Mouse (Mus musculus): ENCODE measurements around the gene Gm49387. TPM values are rescaled to one million over a fixed set of nuclear protein-coding genes. Genes with fewer than 3 reads are reported as not detected.

Gene Gm49387
- polyA plus RNA-seq, 1 experiment from 2014 or later = 0.52 TPM

DNA sequence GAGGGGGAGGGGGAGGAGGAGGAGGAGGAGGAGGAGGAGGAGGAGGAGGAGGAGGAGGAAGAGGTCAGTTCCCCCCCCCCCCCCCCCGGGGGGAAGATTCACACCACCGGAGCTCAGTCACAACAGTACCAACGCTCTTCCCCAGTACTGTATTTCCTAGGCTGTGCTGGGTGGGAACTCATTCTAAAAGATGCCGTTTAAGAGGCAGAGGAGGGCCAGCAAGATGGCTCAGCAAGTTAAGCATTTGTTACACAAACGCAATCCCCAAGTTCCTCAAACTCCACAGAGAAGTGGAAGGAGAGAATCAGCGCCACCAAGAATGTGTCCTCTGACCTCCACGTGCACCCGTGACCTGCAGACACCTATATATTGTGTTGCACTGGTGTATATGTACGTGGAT lies 57.6 kb downstream of the Gm49387 start:
- Histone ChIP-seq H3K9ac (ENCODE audit: low read length) (no peak overlapping the region), H3K9me3 (ENCODE audit: control insufficient read depth, low read length) (no peaks in the 10 kb centered on the region), H3K4me1 (replicated peaks; ENCODE audit: control insufficient read depth, insufficient read depth) (no peaks in the 10 kb centered on the region), H3K27me3 (ENCODE audit: control insufficient read depth, insufficient read depth, low read length) (no peaks in the 10 kb centered on the region), H3K27ac (replicated peaks) (no peak overlapping the region), H3K4me2 (replicated peaks; ENCODE audit: low read depth) (no peak overlapping the region), H3K4me3 (ENCODE audit: low read depth, low read length) (no peak overlapping the region), H3K36me3 (ENCODE audit: control insufficient read depth, insufficient read depth, low read length) (no peaks in the 10 kb centered on the region)
- WGBS = 84% methylated on average over 7 of the region's 9 CpGs
- no peak for DNase-seq (ENCODE audit: low spot score)
- ATAC-seq (ENCODE audit: low FRiP score, low TSS enrichment) = no peak
- TF ChIP-seq EP300 (optimal IDR thresholded peaks at IDR 0.05) (no peak), CTCF (IDR thresholded peaks at IDR 0.05; ENCODE audit: low read depth) (no peak)

DNA sequence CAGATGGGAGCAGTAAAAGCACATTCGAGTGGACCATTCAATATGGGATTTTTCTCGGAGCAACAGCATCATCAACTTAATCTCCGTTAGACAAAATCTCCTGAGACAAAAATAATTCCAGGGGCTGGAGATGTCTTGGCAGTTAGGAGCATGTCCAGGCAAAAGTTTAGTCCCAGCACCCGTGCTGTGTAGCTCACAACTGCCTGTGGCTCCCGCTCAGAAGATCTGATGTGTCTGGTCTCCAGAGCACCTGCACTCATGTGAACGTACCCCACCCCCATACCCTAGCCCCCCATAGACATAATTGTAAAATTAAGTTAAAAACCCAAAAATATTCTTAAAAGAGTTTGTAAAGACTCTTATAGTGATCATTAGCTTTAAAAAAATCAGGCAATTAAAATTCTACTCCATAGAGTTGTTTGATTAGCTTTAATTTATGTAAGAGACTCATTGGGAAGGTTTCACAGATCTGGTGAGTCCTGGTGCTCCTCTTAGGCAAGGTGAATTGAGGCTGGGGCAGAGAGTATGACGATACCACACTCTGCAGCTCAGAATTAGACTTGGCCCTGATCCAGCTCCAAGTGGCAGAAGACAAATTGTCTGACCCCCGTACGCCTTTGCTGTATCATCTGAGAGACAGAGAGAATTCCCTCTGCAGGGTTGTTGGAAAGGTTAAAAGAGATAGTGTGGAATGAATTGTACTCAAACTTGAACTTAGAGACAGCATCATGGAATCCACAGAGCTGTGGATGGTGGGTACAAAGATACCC lies 62.5 kb downstream of the Gm49387 start:
- ATAC-seq (ENCODE audit: low FRiP score, low TSS enrichment) = no peak

DNA sequence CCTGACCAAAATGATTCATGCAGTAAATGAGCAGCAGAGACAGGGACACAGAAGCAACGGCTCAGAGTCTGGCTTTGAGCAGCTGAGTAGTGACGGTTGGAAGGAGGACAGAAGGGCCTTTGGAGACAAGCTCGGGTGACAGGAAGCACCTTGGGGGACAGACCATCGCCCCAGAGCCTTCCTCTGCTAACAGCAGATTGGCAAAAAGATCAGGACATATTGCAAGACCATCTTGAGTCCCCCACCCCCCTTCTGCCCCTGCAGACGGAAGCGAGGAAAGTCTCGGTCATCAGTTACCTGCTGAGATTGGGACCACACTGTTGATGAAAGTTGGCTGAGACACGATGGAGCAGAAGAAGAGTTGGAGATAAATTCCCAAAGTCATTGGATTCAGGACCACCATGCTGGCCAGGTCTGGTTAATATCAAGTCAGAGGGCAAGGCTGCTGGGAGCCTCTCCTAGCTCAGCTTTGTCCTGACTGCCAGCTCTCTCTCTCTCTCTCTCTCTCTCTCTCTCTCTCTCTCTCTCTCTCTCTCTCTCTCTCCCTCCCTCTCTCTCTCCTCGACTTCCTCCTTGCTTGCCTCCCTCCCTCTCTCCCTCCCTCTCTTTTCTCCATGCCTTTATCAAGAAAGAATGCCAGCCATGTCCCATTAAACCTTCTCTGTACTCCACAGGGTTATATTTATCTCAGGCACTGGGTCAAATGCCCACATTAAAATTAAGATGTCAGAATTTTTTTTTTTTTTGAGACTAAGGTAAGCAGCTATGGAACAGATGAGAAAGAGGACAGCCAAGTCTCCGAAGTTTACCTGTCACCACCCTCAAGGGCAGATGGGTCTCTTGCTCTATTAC lies 63.6 kb downstream of the Gm49387 start:
- H3K27ac ChIP-seq (replicated peaks) = no peak overlapping the region
- 0 out of 2 replicates have a peak overlapping the region, but pooled peaks have one; percentile 5 for H3K4me2 ChIP-seq (replicated peaks; ENCODE audit: low read depth)
- no peak for ATAC-seq (ENCODE audit: low FRiP score, low TSS enrichment)
- H3K4me3 ChIP-seq (ENCODE audit: low read depth, low read length) = no peak overlapping the region
- 44% methylated on average over 10 of the region's 10 CpGs for WGBS
- no peaks in the 10 kb centered on the region for H3K27me3 ChIP-seq (ENCODE audit: control insufficient read depth, insufficient read depth, low read length)
- H3K36me3 ChIP-seq (ENCODE audit: control insufficient read depth, insufficient read depth, low read length) = no peaks in the 10 kb centered on the region
- TF ChIP-seq CTCF (IDR thresholded peaks at IDR 0.05; ENCODE audit: low read depth) (no peak), EP300 (optimal IDR thresholded peaks at IDR 0.05) (no peak)
- no peak overlapping the region for H3K9ac ChIP-seq (ENCODE audit: low read length)
- H3K9me3 ChIP-seq (ENCODE audit: control insufficient read depth, low read length) = no peaks in the 10 kb centered on the region
- no peak for DNase-seq (ENCODE audit: low spot score)
- H3K4me1 ChIP-seq (replicated peaks; ENCODE audit: control insufficient read depth, insufficient read depth) = no peaks in the 10 kb centered on the region

More for the DNA sequence above, 62.5 kb downstream of the Gm49387 start:
- Histone ChIP-seq H3K36me3 (ENCODE audit: control insufficient read depth, insufficient read depth, low read length) (no peaks in the 10 kb centered on the region), H3K4me1 (replicated peaks; ENCODE audit: control insufficient read depth, insufficient read depth) (no peaks in the 10 kb centered on the region), H3K4me3 (ENCODE audit: low read depth, low read length) (no peak overlapping the region), H3K4me2 (replicated peaks; ENCODE audit: low read depth) (no peak overlapping the region), H3K27ac (replicated peaks) (no peak overlapping the region), H3K27me3 (ENCODE audit: control insufficient read depth, insufficient read depth, low read length) (no peaks in the 10 kb centered on the region), H3K9me3 (ENCODE audit: control insufficient read depth, low read length) (no peaks in the 10 kb centered on the region), H3K9ac (ENCODE audit: low read length) (no peak overlapping the region)
- no peak for TF ChIP-seq CTCF (IDR thresholded peaks at IDR 0.05; ENCODE audit: low read depth)
- no peak for TF ChIP-seq EP300 (optimal IDR thresholded peaks at IDR 0.05)
- DNase-seq (ENCODE audit: low spot score) = no peak
- WGBS = 39% methylated on average over 9 of the region's 9 CpGs

DNA sequence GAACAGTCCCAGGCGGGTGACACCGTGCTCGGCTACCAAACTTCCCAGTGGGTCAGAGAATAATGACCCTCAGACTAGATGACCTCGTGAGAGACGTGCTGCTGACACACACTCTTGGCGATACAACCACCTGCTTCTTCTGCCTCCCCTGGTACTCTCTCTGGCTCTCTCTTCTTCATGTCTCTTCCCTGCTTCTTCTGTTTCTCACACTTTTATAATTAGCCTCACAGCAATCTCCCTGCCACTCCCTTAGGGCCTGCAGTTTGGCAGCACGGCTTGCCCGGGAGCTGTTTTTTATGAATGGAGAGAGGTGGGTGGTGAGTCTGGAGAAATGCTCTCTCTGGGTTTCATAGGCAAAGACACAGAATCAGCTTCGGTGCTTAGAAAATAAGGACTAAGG lies 64.8 kb downstream of the Gm49387 start:
- no peak for TF ChIP-seq CTCF (IDR thresholded peaks at IDR 0.05; ENCODE audit: low read depth)
- TF ChIP-seq EP300 (optimal IDR thresholded peaks at IDR 0.05) = no peak
- Histone ChIP-seq H3K4me3 (ENCODE audit: low read depth, low read length) (no peak overlapping the region), H3K27me3 (ENCODE audit: control insufficient read depth, insufficient read depth, low read length) (no peaks in the 10 kb centered on the region), H3K9me3 (ENCODE audit: control insufficient read depth, low read length) (no peaks in the 10 kb centered on the region), H3K4me1 (replicated peaks; ENCODE audit: control insufficient read depth, insufficient read depth) (no peaks in the 10 kb centered on the region), H3K27ac (replicated peaks) (no peak overlapping the region), H3K4me2 (replicated peaks; ENCODE audit: low read depth) (no peak overlapping the region), H3K36me3 (ENCODE audit: control insufficient read depth, insufficient read depth, low read length) (no peaks in the 10 kb centered on the region), H3K9ac (ENCODE audit: low read length) (no peak overlapping the region)
- DNase-seq (ENCODE audit: low spot score) = no peak
- 78% methylated on average over 9 of the region's 9 CpGs for WGBS
- ATAC-seq (ENCODE audit: low FRiP score, low TSS enrichment) = no peak

DNA sequence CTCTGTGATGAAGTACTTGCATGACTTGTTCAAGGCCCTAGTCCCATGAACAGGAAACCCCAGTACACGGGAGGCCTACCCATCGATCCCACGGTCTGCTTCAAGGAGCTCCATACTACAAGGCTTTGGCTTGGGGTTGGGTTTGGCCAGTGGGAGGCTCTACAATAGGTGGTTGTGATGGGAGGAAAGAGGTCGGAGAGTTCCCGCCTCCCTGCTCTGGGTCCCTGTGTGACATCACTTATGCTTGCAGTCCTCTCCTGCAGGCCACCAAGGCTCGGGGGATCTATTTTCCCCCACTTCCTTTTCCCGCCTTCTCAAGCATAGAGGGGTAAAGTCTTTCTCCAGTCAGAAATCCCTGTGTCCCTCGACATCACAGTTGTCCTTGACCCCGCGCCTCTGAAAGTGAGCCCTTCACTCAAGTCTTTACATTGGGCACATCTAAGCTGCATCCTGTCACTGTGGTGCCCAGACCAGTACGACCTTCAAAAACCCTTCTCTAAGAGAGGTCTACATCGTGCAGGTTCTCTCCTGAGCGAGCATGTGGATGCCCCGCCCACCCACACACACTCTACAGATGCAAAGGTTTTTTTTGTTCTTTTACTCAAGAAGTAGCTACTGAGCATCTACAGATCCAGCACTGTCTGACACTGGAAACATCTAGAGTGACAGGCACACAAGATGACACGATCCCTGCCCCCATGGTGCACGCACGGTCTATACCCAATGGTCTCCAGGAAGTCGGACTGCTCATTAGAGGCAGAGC lies 65.6 kb downstream of the Gm49387 start:
- H3K4me1 ChIP-seq (replicated peaks; ENCODE audit: control insufficient read depth, insufficient read depth) = no peaks in the 10 kb centered on the region
- 87% methylated on average over 18 of the region's 18 CpGs for WGBS
- H3K4me3 ChIP-seq (ENCODE audit: low read depth, low read length) = no peak overlapping the region
- H3K9me3 ChIP-seq (ENCODE audit: control insufficient read depth, low read length) = no peaks in the 10 kb centered on the region
- ATAC-seq (ENCODE audit: low FRiP score, low TSS enrichment) (peak; percentile 41; the same call in 1 of the 2 replicates), DNase-seq (ENCODE audit: low spot score) (no peak)
- H3K27me3 ChIP-seq (ENCODE audit: control insufficient read depth, insufficient read depth, low read length) = no peaks in the 10 kb centered on the region
- no peak overlapping the region for H3K27ac ChIP-seq (replicated peaks)
- H3K9ac ChIP-seq (ENCODE audit: low read length) = no peak overlapping the region
- H3K4me2 ChIP-seq (replicated peaks; ENCODE audit: low read depth) = no peak overlapping the region
- no peaks in the 10 kb centered on the region for H3K36me3 ChIP-seq (ENCODE audit: control insufficient read depth, insufficient read depth, low read length)
- TF ChIP-seq CTCF (IDR thresholded peaks at IDR 0.05; ENCODE audit: low read depth) (no peak), EP300 (optimal IDR thresholded peaks at IDR 0.05) (no peak)

All from stomach, postnatal 0 days (tissue).